Mouse (Mus musculus) midbrain, embryonic 11.5 days (tissue): ENCODE data around the gene Prc1. TPM values are rescaled to one million over a fixed set of nuclear protein-coding genes. Genes with fewer than 3 reads are reported as not detected.

Experiments used
- polyA plus RNA-seq: library from polyadenylated mRNA; unstranded; fragments of >200 nt; fragmentation: Nextera tagmentation; extraction: Ambion mirVana; gene quantifications from 2 replicates; pipeline ENCODE4 v1.2.1, GENCODE M21; 2014

Gene Prc1
- polyA plus RNA-seq, 1 experiment from 2014 or later, result 232 TPM

Other genes with a start within 250 kb of the Prc1 start
- gene Idh2, start 179.1 kb upstream of the Prc1 start, polyA plus RNA-seq, result 349 and 357 TPM in 2 replicates
- gene Sema4b, start 107.6 kb upstream of the Prc1 start, polyA plus RNA-seq, result 9.6 and 10.5 TPM in 2 replicates
- 49.8 and 55.0 TPM in 2 replicates for gene Cib1, start 61.6 kb upstream of the Prc1 start, polyA plus RNA-seq
- gene Gdpgp1, start 61.6 kb upstream of the Prc1 start, polyA plus RNA-seq, result 3.8 and 4.5 TPM in 2 replicates
- 0.53 and 0.91 TPM in 2 replicates for gene Ttll13, start 48.1 kb upstream of the Prc1 start, polyA plus RNA-seq
- gene Ngrn, start 33.2 kb upstream of the Prc1 start, polyA plus RNA-seq, result 53.1 and 53.2 TPM in 2 replicates
- gene Vps33b, start 24.8 kb upstream of the Prc1 start, polyA plus RNA-seq, result 12.6 and 14.3 TPM in 2 replicates
- 10.1 and 10.9 TPM in 2 replicates for gene Rccd1, start 30.0 kb downstream of the Prc1 start, polyA plus RNA-seq
- 28.8 and 30.4 TPM in 2 replicates for gene Unc45a, start 46.6 kb downstream of the Prc1 start, polyA plus RNA-seq
- gene Hddc3, start 48.7 kb downstream of the Prc1 start, polyA plus RNA-seq, result 25.6 and 26.9 TPM in 2 replicates
- 5.8 and 6.9 TPM in 2 replicates for gene Man2a2, start 76.9 kb downstream of the Prc1 start, polyA plus RNA-seq
- gene Fes, start 93.5 kb downstream of the Prc1 start, polyA plus RNA-seq, result 7.3 and 7.6 TPM in 2 replicates
- gene Furin, start 111.0 kb downstream of the Prc1 start, polyA plus RNA-seq, result 2.7 TPM in 2 replicates
- gene Blm, start 240.7 kb downstream of the Prc1 start, polyA plus RNA-seq, result 38.1 and 43.9 TPM in 2 replicates